Mouse (Mus musculus): Measurements from ENCODE around the gene Fbxw21. TPM values are rescaled to one million over a fixed set of nuclear protein-coding genes. Genes with fewer than 3 reads are reported as not detected.

The Fbxw21 gene
- total RNA-seq (2023), result not detected

GRCm38 (mm10) chr9:109161941-109162340, at the start of gene Fbxw21:
Fbxw21 (minus strand) TSS chr9:109162041.

GRCm38 (mm10) chr9:109195875-109196274, 34.0 kb upstream of the Fbxw21 start, which contains the start of gene Fbxw13:
Fbxw13 (minus strand) TSS chr9:109195975.

GRCm38 (mm10) chr9:109095137-109095982, 66.5 kb downstream of the Fbxw21 start, which contains the start of gene Plxnb1:
Plxnb1 (plus strand) TSS chr9:109095389.

Other genes starting within 250 kb of the Fbxw21 start
- gene Tmem89, start 247.4 kb downstream of the Fbxw21 start, total RNA-seq (2023), result not detected
- 170 TPM for gene Uqcrc1, start 225.4 kb downstream of the Fbxw21 start, total RNA-seq (2023)
- gene Col7a1, start 208.5 kb downstream of the Fbxw21 start, total RNA-seq (2023), result 3.3 TPM
- gene Ucn2, start 176.0 kb downstream of the Fbxw21 start, total RNA-seq (2023), result not detected
- gene Pfkfb4, start 170.3 kb downstream of the Fbxw21 start, total RNA-seq (2023), result 9.5 TPM
- gene Shisa5, start 123.5 kb downstream of the Fbxw21 start, total RNA-seq (2023), result 2,690 TPM
- 27.6 TPM for gene Trex1, start 102.3 kb downstream of the Fbxw21 start, total RNA-seq (2023)
- gene Atrip, start 87.9 kb downstream of the Fbxw21 start, total RNA-seq (2023), result 24.3 TPM
- 7.6 TPM for gene Ccdc51, start 79.5 kb downstream of the Fbxw21 start, total RNA-seq (2023)
- gene Tma7, start 79.5 kb downstream of the Fbxw21 start, total RNA-seq (2023), result 310 TPM
- 1.9 TPM for gene Plxnb1, start 66.7 kb downstream of the Fbxw21 start, total RNA-seq (2023)
- gene Fbxw13, start 33.9 kb upstream of the Fbxw21 start, total RNA-seq (2023), result not detected
- gene Fbxw20, start 72.7 kb upstream of the Fbxw21 start, total RNA-seq (2023), result not detected
- gene Fbxw14, start 125.6 kb upstream of the Fbxw21 start, total RNA-seq (2023), result not detected
- gene Fbxw28, start 177.6 kb upstream of the Fbxw21 start, total RNA-seq (2023), result not detected
- gene Fbxw22, start 242.3 kb upstream of the Fbxw21 start, total RNA-seq (2023), result not detected